Mouse (Mus musculus) gastrocnemius, adult 18-20 months (tissue): ENCODE measurements around the gene Mxra8. TPM values are rescaled to one million over a fixed set of nuclear protein-coding genes. Genes with fewer than 3 reads are reported as not detected.
A peak's percentile ranks its signal among the peaks of the same experiment; 100 is the strongest.

ENCODE experiments used
- DNase-seq: peaks from one replicate; pipeline ENCODE4 v3.0.0; 2021; ENCODE audit warnings: low spot score
- long read RNA-seq, 2 experiments: library from polyadenylated mRNA; stranded (forward); transcript quantifications; one replicate each; pipeline ENCODE4 v2.0.0; 2021
- total RNA-seq, 2 experiments: library from RNA; stranded (reverse); gene quantifications; 2 replicates each; pipeline ENCODE4 v1.2.3; 2021

Gene Mxra8
- 10 to 100 TPM; 25.0 to 29.7 TPM for total RNA-seq
- long read RNA-seq, experiment 1, partial matches to known transcripts, result 2 of 14 reads
- long read RNA-seq, experiment 1, other reads (novel, unspliced or antisense), result 12 of 14 reads
- long read RNA-seq, experiment 2, partial matches to known transcripts, result 4 of 21 reads
- long read RNA-seq, experiment 2, other reads (novel, unspliced or antisense), result 17 of 21 reads

DNA sequence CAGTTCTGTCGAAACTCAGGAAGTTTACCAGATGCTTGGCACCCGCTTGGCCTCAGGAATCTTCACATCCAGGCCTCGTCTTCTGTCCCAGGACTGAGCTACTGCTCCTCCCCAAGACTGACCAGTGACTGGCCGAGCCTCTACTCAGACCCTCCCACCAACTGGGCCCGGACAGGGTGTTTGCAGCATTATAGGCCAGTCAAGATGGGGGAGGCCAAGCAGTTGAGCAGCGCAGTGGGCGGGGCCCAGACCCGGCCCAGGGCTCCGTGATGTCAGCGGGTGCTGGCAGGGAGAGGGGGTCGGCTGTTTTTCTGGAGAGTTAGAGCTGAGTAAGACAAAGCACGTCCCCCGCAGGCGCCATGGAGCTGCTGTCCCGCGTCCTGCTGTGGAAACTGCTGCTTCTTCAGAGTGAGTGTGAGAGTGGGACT, at the start of gene Mxra8:
Gene Mxra8 (plus strand): TSS at position 198 of the 428 bp plus-strand sequence.
- peak; percentile 90 for DNase-seq

DNA sequence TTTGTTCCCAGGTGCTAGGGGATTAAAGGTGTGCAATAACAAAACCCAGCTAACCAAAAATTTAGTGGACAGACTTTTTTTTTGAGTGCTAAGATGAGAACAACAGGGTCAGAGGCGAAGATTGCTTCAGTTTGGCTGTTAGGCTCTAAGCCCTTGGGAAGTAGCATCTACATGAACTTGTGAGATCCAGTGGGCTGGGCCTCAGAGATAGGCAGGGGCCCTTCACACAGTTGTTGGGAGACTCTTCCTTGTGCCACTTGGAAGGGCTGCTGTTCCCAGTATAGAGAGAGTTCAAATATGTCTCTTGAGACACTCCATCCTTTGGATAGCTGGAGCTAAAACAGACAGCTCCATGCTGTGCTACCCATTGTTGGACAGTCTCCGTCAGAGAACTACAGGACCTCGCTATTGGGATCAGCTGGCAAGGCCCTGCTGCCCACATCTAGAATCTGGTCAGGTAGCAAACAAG, 49.4 kb upstream of the Mxra8 start, which contains the start of gene Ankrd65:
Gene Ankrd65 (plus strand): TSS at position 419 of the 469 bp plus-strand sequence.
- no peak for DNase-seq

DNA sequence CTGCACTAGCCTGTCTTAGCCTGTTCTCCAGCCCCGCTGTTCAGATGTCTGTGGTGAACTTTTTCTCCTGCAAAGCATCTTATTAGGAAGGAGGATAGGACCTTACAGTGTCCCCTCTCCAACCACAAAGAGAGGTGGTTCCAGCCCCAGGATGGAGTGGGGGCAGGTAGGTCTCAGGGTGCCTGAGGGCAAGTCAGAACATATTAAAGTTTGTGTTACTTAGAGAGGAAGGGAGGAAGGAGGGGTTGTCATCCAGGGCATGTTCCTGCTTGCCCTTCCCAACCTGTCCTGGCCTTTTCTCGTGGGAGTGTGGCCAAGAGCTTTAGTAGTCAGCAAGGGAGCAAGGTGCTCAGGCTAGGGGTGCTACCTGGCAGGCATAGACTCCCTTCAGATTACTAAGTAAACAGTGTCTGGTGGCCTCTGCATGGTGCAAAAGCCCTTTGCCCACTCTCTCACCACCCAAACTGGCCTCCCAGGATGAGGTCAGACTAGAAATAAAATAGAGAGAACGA, 48.8 kb upstream of the Mxra8 start:
- no peak for DNase-seq

DNA sequence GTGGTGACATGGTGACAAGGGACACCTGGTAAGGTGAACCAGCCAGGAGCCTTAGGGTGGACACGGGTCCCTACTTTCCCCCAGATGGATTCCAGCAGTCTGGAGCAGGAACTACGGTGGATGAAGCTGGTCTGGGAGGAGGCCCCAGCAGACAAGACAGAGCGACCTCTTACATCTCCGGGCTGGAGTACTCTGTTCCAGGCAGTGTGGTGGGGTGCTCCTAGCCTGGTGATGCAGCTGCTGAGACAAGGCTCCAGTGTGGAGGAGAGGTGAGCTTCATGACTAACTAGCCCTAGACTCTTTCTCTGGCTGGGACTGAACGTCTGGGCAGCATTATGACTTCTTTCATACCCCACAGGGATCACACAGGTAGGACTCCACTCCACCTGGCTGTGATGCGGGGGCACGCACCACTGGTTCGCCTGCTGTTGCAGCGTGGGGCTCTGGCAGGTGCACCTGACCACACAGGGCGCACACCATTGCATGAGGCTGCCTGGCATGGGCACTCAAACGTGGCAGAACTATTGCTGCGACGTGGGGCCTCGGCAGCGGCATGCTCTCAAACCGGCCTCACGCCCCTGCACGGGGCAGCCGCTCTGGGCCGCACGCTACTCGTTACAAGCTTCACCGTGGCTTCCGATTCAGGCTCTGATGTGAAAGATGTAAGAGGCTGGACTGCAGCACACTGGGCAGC, 48.1 kb upstream of the Mxra8 start:
- DNase-seq, result no peak

DNA sequence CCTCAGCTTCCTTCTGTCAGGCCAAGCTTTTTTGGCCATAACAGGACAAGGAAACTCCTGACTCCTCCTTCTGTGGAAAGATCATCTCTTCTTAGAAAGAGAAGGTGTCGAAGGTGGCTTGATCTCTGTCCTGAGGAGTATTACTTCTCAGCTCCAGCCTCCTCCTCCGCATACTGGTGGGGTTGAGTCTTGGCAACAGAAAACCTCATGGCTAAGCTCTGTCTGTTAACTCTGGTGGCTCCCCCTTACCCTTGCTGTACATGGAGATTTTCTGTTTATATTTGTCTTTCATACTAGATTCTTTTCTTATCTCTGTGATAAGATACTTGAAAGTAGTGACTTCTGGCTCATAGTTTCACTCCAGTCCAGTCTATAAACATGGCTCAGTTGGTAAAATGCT, 45.8 kb upstream of the Mxra8 start:
- no peak for DNase-seq

DNA sequence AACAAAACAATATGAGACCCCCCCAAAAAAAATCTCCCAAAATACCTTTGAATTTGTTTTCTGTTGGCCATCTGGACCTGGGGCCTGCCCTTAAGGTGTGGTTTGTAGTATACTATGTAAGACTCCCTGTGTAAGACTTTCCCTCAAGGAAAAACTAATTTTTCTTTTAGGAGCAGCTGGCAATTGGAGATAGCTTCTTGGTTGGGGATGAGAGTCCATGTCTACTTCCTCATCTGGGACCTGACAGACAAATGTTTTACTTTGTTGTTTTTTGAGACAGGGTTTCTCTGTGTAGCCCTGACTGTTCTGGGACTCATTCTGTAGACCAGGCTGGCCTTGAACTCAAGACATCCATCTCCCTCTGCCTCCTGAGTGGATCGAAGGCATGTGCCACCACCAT, 37.4 kb upstream of the Mxra8 start:
- DNase-seq, result no peak

DNA sequence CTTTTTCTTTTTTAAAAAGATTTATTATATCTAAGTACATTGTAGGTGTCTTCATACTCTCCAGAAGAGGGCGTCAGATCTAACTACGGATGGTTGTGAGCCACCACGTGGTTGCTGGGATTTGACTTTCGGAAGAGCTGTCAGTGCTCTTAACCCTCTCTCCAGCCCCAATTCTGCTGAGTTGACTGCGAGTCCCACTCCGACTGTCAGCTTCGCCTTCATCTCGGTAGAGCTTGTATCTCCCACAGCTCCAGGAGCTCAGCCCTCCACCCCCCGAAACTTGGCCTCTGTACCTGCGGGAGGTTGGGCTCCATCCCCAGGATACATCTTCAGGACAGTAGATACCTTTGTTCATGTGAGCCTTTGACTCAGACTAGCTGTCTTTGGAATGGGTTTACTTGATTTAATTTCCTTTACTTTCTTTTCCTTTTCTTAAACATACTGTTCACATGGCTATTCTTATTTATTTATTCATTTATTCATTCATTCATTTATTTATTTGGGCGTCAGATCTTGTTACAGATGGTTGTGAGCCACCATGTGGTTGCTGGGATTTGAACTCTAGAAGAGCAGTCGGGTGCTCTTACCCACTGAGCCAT, 36.6 kb upstream of the Mxra8 start, which contains the start of gene Mrpl20:
Gene Mrpl20 (plus strand): TSS at position 138 of the 599 bp plus-strand sequence.
- no peak for DNase-seq

DNA sequence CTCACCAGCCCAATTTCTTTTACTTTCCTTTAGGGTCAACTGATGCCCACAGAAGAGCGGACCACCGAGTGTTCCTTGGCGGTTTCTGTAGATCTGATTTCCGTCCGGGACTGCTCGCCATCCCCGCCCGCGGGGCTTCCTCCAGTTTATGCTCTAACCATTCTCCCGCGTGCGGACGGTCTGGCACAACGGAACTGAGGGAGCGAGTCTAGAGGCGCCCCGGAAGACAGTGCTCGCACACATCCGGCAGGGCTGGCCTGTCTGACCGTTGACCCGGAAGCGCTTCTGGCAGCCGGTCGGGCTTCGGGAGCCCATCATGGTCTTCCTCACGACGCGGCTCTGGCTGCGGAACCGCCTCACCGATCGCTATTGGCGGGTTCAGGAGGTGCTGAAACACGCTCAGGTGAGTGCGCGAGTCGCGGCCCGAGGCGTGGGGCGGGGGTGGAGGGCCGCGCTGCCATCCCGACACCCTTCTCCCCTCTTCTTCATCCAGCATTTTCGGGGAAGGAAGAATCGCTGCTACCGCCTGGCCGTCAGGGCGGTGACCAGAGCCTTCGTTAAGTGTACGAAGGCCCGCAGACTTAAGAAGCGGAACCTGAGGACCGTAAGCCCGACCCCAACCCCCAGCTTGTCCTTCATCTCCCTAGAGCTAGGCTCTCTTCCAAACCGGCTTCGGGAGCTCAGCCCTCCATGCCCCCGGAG, 36.0 kb upstream of the Mxra8 start:
- peak; percentile 97 for DNase-seq

DNA sequence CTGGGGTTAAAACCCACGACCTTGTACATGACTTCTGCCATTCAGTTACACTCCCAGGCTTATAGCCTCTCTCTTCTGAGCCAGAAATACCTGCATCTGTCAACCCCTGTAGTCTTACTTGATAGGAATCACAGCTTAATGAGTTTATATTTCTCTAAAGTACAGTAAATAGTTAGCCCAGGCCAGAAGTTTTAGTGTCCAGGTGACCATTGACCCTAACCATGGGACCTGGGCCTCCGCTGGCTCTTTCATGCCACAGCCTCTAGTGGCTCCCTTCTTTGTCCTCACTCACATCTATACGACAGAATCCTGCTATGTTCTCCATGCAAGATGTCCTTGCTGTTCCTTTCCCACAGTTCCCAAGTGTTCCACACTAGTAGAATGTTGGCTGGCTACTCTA, 31.6 kb upstream of the Mxra8 start:
- no peak for DNase-seq

DNA sequence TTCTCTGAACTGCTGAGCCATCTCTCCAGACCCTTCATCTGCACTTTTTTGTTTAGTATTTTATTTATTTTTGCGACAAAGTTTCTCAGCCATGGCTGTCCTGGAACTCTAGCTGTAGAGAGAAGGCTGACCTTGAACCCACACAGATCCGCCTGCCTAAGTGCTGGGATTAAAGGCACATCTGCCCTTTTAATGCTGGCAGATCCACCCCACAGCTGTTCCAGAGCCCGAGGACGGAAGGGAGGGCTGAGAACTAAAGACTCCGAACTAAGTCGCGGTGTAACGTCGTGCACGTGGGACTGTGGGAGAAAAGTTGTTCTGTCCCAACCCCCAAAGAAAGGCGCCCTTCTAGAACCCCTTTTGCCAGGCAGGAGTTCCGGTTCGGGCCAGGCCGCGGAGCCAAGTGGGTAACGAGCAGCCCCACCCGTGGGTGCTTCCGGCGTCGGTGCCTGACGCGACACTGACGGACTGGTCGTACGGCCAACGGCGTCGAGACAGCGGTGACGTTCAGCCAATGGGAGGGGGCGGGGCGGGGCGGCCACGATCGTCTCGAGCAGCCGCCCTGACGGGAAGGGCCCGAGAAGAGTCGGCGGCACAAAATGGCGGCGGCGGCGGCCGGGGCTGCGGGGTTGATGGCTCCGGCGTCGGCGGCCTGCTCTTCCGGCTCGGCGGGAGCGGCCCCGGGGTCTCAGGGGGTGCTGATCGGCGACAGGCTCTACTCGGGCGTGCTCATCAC, 27.4 kb upstream of the Mxra8 start, which contains the start of gene Ccnl2:
Gene Ccnl2 (plus strand): TSS at position 561 of the 736 bp plus-strand sequence.
- peak; percentile 94 for DNase-seq

DNA sequence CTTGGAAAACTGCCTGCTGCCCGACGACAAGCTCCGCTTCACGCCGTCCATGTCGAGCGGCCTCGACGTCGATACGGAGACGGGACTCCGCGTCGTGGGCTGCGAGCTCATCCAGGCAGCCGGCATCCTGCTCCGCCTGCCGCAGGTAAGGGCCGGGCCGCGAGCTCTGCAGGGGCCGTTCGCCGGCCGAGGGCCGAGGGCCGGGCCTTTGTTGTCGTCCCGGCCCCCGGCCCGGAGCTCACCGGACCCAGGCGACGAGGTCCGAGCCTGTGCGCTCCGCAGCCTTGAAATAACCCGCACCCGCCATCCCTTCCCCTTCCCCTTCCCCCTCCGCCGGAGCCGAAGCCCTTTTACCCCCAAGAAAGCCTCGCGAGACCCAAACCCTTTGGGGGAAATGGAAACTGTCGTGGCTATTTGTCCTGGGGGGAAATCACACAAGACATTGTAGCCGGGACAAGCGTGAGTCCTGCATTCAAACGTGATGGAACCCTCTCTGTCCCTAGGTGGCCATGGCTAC, 26.8 kb upstream of the Mxra8 start:
- DNase-seq, result no peak

DNA sequence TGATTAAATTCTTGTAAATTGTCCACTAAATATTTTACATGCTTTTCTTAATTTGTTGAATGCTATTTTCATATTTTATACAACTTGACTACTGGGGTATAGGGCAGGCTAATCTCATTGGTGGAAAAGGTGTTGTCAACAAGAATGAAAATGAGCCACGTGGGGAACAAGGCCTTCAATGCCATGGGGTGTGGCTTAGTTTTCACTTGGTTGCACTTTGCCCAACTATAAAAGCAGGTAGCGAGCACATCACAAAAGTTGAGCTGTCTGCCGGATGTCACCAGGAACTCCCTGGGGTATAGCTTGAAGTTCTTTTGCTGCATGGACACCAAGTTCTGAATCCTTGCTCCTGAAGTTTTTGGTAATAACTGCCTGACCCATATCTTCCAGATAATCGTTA, 21.9 kb upstream of the Mxra8 start:
- no peak for DNase-seq

DNA sequence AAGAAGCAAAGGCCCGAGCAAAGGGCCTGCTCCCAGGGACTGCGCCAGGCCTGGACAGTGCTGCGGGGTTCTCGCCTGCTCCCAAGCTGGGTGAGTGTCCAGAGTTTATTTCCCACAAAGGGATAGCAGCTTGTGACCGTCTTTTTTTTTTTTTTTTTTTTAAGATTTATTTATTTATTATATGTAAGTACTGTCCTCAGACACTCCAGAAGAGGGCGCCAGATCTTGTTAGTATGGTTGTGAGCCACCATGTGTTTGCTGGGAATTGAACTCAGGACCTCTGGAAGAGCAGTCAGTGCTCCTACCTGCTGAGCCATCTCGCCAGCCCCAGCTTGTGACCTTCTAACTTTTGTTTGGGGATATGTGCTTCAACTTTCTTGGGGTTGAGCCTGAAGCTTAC, 18.5 kb upstream of the Mxra8 start:
- DNase-seq, result no peak

DNA sequence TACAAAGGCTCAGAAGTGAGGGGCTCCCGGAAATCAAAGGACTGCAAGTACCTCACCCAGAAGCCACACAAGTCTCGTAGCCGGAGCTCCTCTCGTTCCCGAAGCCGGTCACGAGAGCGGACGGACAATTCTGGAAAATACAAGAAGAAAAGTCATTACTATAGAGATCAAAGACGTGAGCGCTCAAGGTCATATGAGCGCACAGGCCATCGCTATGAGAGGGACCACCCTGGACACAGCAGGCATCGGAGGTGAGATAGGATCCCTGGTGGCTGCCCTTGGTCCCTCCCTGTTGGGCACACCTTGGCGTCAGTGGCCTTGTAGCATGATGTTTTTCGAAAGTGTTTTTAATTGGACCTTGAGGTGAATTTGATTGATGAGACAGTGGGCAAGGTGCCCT, 16.0 kb upstream of the Mxra8 start:
- DNase-seq, result no peak

DNA sequence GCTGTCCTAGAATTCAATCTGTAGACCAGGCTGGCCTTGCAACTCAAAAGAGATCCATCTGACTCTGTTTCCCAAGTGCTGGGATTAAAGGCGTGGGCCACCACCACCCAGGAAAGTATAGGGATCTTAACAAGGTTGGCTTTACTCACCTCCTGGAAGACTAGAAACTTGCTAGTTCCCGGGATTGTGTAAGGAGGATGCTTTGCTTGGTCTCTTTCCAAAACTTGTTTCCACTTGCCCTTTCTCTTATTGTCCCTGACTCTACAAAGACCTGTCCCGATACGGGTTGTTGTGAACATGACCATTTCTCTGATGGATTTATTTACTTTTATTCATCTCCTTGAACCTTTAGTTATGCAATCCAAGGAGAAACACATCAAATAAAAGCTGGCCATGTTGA, 9.6 kb upstream of the Mxra8 start:
- DNase-seq, result no peak

DNA sequence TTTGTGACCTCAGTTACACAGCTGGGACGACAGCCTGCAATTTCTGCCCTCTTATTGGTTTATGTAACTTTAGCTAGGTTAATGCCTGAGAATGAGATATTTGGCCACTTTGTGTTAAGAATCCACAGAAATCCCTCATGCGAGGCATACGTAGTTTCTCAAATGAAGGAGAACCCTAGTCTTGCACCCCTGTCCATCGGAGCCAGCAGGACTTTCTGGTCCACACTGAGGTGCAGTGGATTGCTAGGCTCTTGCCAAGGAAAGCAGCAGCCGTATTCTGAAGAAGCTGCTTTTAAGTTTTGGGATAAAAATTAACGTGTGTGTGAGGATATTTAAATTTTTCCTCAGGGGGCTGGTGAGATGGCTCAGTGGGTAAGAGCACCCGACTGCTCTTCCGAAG, 8.9 kb upstream of the Mxra8 start:
- no peak for DNase-seq

DNA sequence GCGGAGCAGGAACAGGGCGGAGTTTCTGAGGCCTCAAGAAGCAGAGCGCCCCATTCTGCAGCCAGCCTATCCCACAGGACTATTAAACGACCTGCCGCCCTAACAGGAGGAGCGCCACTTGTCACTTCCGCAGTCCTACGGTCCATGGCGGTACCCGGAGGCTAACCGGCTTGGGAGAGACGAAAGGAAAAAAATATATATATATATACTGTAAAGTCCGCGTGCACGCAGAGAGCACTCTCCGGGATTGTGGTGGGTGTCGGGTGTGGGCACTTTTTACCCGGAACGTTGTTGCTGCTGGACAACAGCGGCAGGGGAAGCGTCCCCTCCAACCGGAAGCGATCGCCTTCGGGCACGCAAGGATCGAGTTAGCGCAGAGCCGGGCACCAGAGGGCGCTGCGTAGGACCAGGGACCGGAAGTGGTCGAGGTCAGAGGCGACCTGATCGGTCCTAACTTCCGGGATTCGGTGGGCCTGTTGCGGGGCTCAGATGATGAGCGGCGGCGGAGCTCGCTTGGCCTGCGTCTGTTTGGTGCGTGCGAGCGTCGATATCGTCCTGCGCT, 8.2 kb upstream of the Mxra8 start, which contains the start of gene Aurkaip1:
Gene Aurkaip1 (plus strand): TSS at position 68 of the 562 bp plus-strand sequence.
- peak; percentile 96 for DNase-seq

DNA sequence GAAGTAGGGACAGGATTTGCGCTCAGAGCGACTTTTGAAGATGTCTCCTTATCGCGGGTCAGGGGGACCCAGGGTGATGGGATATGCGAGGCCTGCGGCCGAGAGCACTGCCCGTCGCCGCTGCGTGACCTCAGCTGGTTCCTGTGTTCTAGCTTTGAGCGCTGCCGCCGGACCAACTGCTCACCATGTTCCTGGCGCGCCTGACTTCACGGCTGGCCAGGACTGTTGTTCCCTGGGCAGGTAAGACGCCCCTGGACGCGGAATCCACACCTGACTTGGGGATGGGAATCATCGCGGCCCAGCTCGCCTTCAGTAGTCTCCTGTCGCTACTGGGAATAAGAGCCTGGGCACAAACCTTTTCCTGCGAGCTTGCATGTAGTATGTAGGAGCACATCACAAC, 7.6 kb upstream of the Mxra8 start:
- DNase-seq, result no peak

DNA sequence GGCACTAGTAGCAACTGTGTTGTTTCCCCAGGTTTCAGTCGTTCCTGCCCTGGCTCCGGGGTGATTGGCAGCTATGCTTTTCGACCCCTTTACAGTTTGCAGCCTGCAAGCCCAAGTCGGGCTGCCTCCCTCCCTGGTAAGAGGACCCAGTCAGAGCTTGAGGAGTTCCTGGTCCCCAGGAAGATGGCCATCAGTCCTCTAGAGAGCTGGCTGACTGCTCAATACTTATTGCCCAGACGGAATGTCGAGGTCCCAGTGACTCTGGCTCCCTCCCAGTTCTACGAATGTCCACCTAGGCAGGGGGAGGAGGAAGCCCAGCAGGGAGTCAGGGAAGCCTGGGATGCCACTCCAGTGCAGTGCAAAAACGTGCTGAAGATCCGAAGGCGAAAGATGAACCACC, 7.2 kb upstream of the Mxra8 start:
- no peak for DNase-seq

DNA sequence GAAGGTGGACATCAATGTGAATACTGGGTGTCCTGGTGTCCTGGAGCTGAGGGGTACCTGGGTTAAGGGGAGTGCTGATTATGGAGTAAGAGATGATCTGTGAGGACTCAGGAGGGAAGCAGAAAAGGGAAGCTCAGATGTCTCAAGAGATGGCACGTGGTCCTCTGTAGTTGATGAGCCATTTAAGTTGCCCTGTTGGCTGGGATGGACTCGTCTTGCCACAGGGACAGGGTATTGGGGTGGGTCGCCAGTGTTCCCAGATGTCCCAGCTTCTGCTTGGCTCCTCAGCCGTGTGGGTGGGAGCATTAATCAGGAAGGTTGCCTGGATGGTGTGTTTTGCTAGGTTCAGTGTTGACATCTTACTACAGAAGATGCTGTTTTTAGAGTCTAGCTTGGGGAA, 6.2 kb upstream of the Mxra8 start:
- no peak for DNase-seq
